ENCODE assay signal across 22 mouse cellular contexts in the genomic region with DNA sequence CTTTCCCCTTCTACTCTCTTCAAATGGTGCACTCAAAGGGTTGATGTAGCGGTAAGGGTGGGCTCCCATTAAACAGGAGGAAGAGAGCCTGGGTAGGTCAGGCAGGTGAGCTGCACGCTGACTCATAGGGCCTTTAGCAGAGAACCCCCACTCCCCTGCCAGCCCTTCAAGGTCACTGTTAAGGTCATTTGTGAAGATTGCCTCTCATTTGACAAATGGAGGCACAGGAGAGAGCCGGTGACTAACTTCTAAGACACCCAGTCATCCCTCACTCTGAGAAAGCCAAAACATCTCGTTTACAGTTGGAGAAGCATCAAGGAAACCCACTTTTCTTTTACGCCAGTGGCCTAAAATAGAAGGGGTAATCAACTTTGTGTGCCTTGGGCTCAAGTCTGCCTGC. TPM values are rescaled to one million over a fixed set of nuclear protein-coding genes. Genes with fewer than 3 reads are reported as not detected.
"Had no signal": no experiment of that assay in that cellular context is flagged by ENCODE, and none has a peak within 500 bp of the region (broad histone marks: within the 10 kb centered on the region; RNA-seq: fewer than 3 reads in every experiment).

No protein-coding gene starts in this region.

- ATAC-seq: lung, postnatal 0 days; midbrain, embryonic 15.5 days had no signal

- H3K4me3 ChIP-seq: layer of hippocampus, adult 2 months; limb, embryonic 10.5 days; limb, embryonic 13.5 days; liver, embryonic 13.5 days; midbrain, embryonic 12.5 days; midbrain, embryonic 15.5 days; neural tube, embryonic 12.5 days; neural tube, embryonic 15.5 days; stomach, embryonic 15.5 days had no signal

- H3K4me2 ChIP-seq: limb, embryonic 13.5 days; liver, embryonic 13.5 days; lung, embryonic 14.5 days; midbrain, embryonic 12.5 days; midbrain, embryonic 15.5 days; neural tube, embryonic 12.5 days; neural tube, embryonic 15.5 days; stomach, embryonic 15.5 days had no signal

- H3K27me3 ChIP-seq: liver, embryonic 13.5 days; midbrain, embryonic 12.5 days; midbrain, embryonic 15.5 days; neural tube, embryonic 12.5 days; neural tube, embryonic 15.5 days; stomach, embryonic 15.5 days had no signal

- DNase-seq: kidney, postnatal 25 days; layer of hippocampus, adult 9-11 months; liver, embryonic 13.5 days; lung, embryonic 14.5 days; right cerebral cortex, adult 18-20 months; right cerebral cortex, postnatal 14 days; right cerebral cortex, postnatal 4 days; thymus, postnatal 25 days had no signal

- H3K4me1 ChIP-seq: limb, embryonic 10.5 days; limb, embryonic 13.5 days; liver, embryonic 13.5 days; midbrain, embryonic 12.5 days; midbrain, embryonic 15.5 days; neural tube, embryonic 12.5 days had no signal

- H3K27ac ChIP-seq: kidney, postnatal 0 days; layer of hippocampus, adult 2 months; limb, embryonic 10.5 days; limb, embryonic 13.5 days; liver, embryonic 13.5 days; macrophage; midbrain, embryonic 12.5 days; midbrain, embryonic 15.5 days; neural tube, embryonic 12.5 days; neural tube, embryonic 15.5 days; stomach, embryonic 15.5 days had no signal

- H3K36me3 ChIP-seq: limb, embryonic 10.5 days; limb, embryonic 13.5 days; liver, embryonic 13.5 days; midbrain, embryonic 12.5 days; midbrain, embryonic 15.5 days; neural tube, embryonic 12.5 days; neural tube, embryonic 15.5 days; stomach, embryonic 15.5 days had no signal

- H3K9ac ChIP-seq: limb, embryonic 13.5 days; liver, embryonic 13.5 days; lung, embryonic 14.5 days; midbrain, embryonic 12.5 days; midbrain, embryonic 15.5 days; neural tube, embryonic 12.5 days; neural tube, embryonic 15.5 days; stomach, embryonic 15.5 days had no signal

- H3K9me3 ChIP-seq: limb, embryonic 10.5 days; limb, embryonic 13.5 days; liver, embryonic 13.5 days; midbrain, embryonic 12.5 days; midbrain, embryonic 15.5 days; neural tube, embryonic 12.5 days; neural tube, embryonic 15.5 days; stomach, embryonic 15.5 days had no signal

RNA-seq across cellular contexts. Expression of a gene that starts 16.5 kb away (rescaled TPM):
- total RNA-seq: layer of hippocampus, adult 2 months; left cerebral cortex, postnatal 25 days; liver, adult 2 months had no signal
- polyA plus RNA-seq: kidney, embryonic 14.5 days; midbrain, embryonic 12.5 days had no signal
